Mouse (Mus musculus): ENCODE measurements at regions not wholly inside any gene's neighbourhood (a gene's known extent, or its start where the extent isn't known, plus 50 kb on each side); places are given as distances from the start of the nearest gene placed in this dataset.

- 78% methylated on average over 8 of the region's 8 CpGs for WGBS
- Histone ChIP-seq H3K4me1 (replicated peaks; ENCODE audit: control insufficient read depth, insufficient read depth, low read length) (peaks cover 6% of the 10 kb centered on the region; the same call in 1 of the 2 replicates), H3K4me3 (ENCODE audit: low read depth, low read length) (no peak overlapping the region), H3K36me3 (ENCODE audit: control insufficient read depth, insufficient read depth) (no peaks in the 10 kb centered on the region), H3K9ac (ENCODE audit: low read depth, low read length) (no peak overlapping the region), H3K27me3 (replicated peaks; ENCODE audit: control insufficient read depth, insufficient read depth, low read length) (no peaks in the 10 kb centered on the region), H3K9me3 (ENCODE audit: control insufficient read depth) (no peaks in the 10 kb centered on the region), H3K4me2 (replicated peaks; ENCODE audit: low read depth) (no peak overlapping the region), H3K27ac (ENCODE audit: low read depth, low read length) (no peak overlapping the region)
- TF ChIP-seq CTCF (IDR thresholded peaks at IDR 0.05; ENCODE audit: low read depth) = no peak
- ATAC-seq = no peak
Observed at GRCm38 (mm10) chr16:29939331-29939850, 124.8 kb upstream of the Hes1 start.

DNA sequence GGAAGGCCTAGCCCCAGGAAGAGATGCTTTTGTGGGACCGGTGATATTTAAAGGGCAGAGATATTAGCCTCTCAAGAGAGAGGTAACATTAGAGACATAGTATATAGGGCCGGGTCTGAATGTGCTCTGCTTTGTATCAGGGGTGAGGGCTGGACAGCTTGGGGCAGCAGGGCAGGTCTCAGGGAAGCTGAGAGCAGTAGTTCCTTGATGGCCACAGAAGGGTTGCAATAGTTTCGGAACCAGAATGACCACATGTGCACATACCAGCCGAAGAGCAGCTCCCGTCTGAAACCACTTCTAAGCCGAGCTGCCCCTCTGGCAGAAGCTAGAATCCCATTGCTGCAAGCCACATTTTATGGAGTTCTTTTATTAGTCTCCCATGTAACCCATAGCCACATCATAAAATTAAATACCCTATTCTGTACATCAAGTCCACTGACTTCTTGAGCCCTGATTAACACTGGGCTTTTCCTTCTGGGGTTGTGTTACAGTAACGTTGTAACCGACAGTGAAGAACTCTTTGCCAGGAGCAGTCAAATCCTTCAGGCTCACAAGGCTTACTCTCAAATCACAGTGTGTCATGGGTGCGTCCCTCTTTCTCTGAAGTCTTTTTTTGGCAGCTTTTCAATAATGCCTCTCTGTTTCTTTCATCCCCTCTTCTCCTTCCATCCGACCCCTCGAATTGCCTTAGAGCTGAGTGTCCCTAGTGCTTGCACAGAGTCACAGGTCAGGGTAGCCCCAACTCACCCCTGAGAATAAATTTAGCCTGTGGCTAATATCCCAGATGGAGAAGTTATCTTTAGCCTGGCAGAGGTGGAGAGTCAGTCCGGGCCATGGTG is 124.1 kb upstream of the Hes1 start:
- peaks cover 3% of the 10 kb centered on the region; the same call in 1 of the 2 replicates for H3K4me1 ChIP-seq (replicated peaks; ENCODE audit: control insufficient read depth, insufficient read depth, low read length)
- no peak for TF ChIP-seq CTCF (IDR thresholded peaks at IDR 0.05; ENCODE audit: low read depth)
- ATAC-seq = no peak
- H3K4me3 ChIP-seq (ENCODE audit: low read depth, low read length) = no peak overlapping the region
- H3K4me2 ChIP-seq (replicated peaks; ENCODE audit: low read depth) = no peak overlapping the region
- H3K9ac ChIP-seq (ENCODE audit: low read depth, low read length) = no peak overlapping the region
- H3K36me3 ChIP-seq (ENCODE audit: control insufficient read depth, insufficient read depth) = no peaks in the 10 kb centered on the region
- no peaks in the 10 kb centered on the region for H3K27me3 ChIP-seq (replicated peaks; ENCODE audit: control insufficient read depth, insufficient read depth, low read length)
- no peak overlapping the region for H3K27ac ChIP-seq (ENCODE audit: low read depth, low read length)
- WGBS = 73% methylated on average over 12 of the region's 12 CpGs
- no peaks in the 10 kb centered on the region for H3K9me3 ChIP-seq (ENCODE audit: control insufficient read depth)

- Histone ChIP-seq H3K4me1 (replicated peaks; ENCODE audit: control insufficient read depth, insufficient read depth, low read length) (0 out of 2 replicates have a peak, but pooled peaks cover 12% of the 10 kb centered on the region), H3K36me3 (ENCODE audit: control insufficient read depth, insufficient read depth) (no peaks in the 10 kb centered on the region), H3K27me3 (replicated peaks; ENCODE audit: control insufficient read depth, insufficient read depth, low read length) (no peaks in the 10 kb centered on the region), H3K4me3 (ENCODE audit: low read depth, low read length) (no peak overlapping the region), H3K27ac (ENCODE audit: low read depth, low read length) (no peak overlapping the region), H3K9me3 (ENCODE audit: control insufficient read depth) (no peaks in the 10 kb centered on the region), H3K4me2 (replicated peaks; ENCODE audit: low read depth) (no peak overlapping the region), H3K9ac (ENCODE audit: low read depth, low read length) (no peak overlapping the region)
- WGBS = 78% methylated on average over 7 of the region's 7 CpGs
- no peak for ATAC-seq
- no peak for TF ChIP-seq CTCF (IDR thresholded peaks at IDR 0.05; ENCODE audit: low read depth)
Observed at GRCm38 (mm10) chr16:29942111-29942510, 122.1 kb upstream of the Hes1 start.

DNA sequence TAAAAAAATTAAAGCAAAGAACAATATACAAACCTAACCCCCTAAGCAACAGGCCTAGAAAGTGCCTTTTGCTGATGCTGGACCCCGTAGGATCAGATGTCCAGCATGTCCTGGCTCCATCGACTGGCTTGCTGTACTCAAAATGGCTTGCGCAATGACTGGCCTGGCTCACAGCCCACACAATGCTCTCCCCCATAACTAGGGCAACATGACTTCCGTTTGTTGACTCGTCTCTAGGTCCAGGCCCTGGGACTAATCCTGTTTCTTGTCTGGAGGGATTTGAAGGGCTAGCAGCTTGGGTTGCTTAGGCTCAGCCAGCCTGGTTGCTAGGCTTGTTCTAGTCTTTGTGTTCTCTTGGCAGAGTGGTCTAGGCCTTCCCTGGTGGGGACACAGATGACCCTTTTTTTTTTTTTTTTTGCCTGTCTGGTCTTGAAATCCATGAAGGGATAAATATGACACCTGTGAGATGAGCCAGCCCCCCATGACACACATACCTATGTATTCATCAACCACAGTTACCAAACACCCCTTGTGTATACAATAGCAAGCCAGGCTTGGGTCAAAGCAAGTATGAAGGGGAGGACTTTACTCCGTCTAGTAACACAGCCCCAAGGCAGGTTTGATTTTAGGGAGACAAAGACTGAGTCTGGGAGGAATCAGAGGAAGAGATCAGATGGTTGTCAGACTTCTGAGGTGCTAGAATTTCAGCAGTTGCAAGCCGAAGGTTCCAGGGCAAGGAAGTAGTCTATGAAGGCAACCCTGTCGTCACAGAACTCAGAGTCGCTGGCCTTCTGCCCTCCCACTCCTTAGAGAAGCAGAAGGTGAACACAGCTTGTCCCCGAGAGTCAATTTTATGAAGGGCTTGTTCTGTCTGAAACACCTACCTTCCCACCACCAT is 120.0 kb upstream of the Hes1 start:
- H3K9ac ChIP-seq (ENCODE audit: low read depth, low read length) = no peak overlapping the region
- 78% methylated on average over 10 of the region's 10 CpGs for WGBS
- H3K4me3 ChIP-seq (ENCODE audit: low read depth, low read length) = no peak overlapping the region
- H3K27me3 ChIP-seq (replicated peaks; ENCODE audit: control insufficient read depth, insufficient read depth, low read length) = no peaks in the 10 kb centered on the region
- H3K36me3 ChIP-seq (ENCODE audit: control insufficient read depth, insufficient read depth) = no peaks in the 10 kb centered on the region
- ATAC-seq = no peak
- no peaks in the 10 kb centered on the region for H3K9me3 ChIP-seq (ENCODE audit: control insufficient read depth)
- H3K4me1 ChIP-seq (replicated peaks; ENCODE audit: control insufficient read depth, insufficient read depth, low read length) = 0 out of 2 replicates have a peak, but pooled peaks cover 13% of the 10 kb centered on the region
- no peak overlapping the region for H3K4me2 ChIP-seq (replicated peaks; ENCODE audit: low read depth)
- H3K27ac ChIP-seq (ENCODE audit: low read depth, low read length) = peak overlapping the region; percentile 93; the same call in 1 of the 2 replicates
- TF ChIP-seq CTCF (IDR thresholded peaks at IDR 0.05; ENCODE audit: low read depth) = no peak

DNA sequence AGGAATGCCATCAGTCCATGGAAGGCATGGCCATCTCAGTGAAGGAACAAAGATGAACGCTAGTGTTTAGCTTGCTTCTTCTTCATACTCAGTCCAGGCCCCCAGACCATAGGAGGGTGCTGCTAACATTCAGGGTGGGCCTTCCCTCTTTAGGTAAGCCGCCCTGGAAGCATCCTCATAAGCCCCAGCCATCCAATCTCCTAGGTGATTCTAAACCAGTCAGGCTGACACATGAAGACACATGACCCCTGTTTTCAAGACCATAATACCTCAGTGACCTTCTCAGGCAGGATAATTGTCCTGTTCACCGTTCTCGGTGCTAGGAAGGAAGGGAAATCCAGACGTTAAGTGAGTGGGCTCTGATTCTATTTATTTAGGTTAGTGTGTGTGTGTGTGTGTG is 119.2 kb upstream of the Hes1 start:
- Histone ChIP-seq H3K27ac (ENCODE audit: low read depth, low read length) (peak overlapping the region; percentile 93), H3K27me3 (replicated peaks; ENCODE audit: control insufficient read depth, insufficient read depth, low read length) (no peaks in the 10 kb centered on the region), H3K9ac (ENCODE audit: low read depth, low read length) (no peak overlapping the region), H3K4me1 (replicated peaks; ENCODE audit: control insufficient read depth, insufficient read depth, low read length) (0 out of 2 replicates have a peak, but pooled peaks cover 13% of the 10 kb centered on the region), H3K4me2 (replicated peaks; ENCODE audit: low read depth) (no peak overlapping the region), H3K36me3 (ENCODE audit: control insufficient read depth, insufficient read depth) (no peaks in the 10 kb centered on the region), H3K4me3 (ENCODE audit: low read depth, low read length) (no peak overlapping the region), H3K9me3 (ENCODE audit: control insufficient read depth) (no peaks in the 10 kb centered on the region)
- TF ChIP-seq CTCF (IDR thresholded peaks at IDR 0.05; ENCODE audit: low read depth) = no peak
- 69% methylated on average over 5 of the region's 5 CpGs for WGBS
- no peak for ATAC-seq

Measured in intestine, postnatal 0 days (tissue).